Mouse (Mus musculus) layer of hippocampus, postnatal 25 days (tissue): ENCODE measurements around the gene Tpx2. TPM values are rescaled to one million over a fixed set of nuclear protein-coding genes. Genes with fewer than 3 reads are reported as not detected.

ENCODE experiments used
- DNase-seq, 2 experiments: peaks; one replicate each; pipeline ENCODE4 v3.0.0; 2022; ENCODE audit warnings: mixed read lengths in 2 of 2, low spot score in 1 of 2; ENCODE audit errors: extremely low spot score in 1 of 2
- total RNA-seq, 2 experiments: library from RNA; stranded (reverse); gene quantifications; 2 replicates each; pipeline ENCODE4 v1.2.3; 2021

The Tpx2 gene
- 1 to 10 TPM; 1.5 to 2.6 TPM for total RNA-seq

DNA sequence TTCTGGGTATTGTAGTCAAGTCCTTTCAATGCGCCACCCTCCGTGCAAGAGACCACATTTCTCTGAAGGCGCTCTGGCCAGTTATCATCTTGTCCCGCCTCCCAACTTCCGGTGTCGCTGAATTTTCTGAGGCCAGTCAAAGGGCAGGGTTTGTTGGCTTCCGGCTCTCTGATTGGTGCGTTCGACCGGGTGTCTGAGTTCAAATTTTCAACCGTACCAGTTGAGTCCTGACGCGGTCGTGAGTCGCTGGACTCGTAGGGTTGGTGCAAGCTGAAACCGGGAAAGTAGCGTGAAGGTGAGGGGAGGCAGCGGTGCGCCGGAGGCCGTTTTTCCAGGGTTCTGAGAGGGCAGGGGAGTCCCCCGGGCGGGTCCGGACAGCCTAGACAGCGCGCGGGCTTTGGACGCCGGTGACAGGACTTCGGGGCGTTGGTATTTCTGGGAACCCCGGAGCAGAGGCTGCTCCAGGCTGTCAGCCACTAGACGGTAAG, at the start of gene Tpx2:
Tpx2 (plus strand) TSS at position 150 of the 488 bp plus-strand sequence.
- peak; percentile 84 to 96 for DNase-seq

DNA sequence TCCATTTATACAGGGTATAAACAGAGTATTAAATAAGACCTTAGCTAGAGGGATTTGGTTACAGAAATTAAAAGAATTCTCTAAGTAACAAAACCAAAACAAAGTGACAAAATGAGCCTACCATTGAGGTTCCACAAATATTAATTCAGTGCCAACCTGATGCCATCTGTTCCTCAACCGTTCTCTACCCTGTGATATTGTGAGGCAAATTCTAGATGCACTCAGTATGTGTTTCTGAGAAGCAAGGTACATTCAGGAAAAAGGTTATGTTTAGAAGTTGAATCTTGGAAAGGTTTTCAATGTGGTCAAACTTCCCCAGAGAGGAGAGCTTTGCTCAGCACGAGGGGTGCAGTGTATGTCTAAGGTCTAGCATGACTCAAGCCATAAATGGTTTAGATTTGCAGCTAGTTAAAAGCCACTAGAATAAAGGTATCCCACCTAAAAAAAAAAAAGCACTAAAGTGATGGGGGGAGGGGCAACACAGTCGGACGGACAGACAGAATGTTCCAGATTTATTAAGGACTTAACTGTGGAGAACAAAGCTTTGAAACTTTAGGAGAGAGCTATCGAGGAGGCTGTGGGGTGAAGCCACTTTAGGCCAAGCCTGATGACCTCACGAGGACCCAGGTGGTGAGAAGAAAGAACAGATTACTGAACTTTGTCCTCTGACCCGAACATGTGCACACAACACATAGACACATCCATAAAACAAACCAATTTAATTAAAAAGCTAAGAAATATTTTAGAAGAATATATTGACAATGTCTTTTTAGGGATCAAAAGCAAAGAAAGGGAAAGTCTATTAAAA, 47.6 kb upstream of the Tpx2 start:
- DNase-seq = no peak

DNA sequence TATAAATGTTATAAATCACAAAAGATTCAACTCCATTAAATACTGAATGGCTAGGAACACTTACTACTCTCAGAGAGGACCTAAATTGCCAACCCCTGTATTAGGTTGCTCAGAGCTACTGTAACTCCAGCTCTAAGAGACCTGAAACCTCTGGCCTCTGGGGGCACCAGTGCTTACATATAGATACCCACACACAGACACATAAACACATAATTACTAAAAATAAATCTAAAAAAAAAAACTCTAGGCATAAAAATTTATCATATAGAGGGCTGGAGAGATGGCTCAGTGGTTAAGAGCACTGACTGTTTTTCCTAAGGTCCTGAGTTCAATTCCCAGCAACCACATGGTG, 47.0 kb upstream of the Tpx2 start:
- no peak for DNase-seq

DNA sequence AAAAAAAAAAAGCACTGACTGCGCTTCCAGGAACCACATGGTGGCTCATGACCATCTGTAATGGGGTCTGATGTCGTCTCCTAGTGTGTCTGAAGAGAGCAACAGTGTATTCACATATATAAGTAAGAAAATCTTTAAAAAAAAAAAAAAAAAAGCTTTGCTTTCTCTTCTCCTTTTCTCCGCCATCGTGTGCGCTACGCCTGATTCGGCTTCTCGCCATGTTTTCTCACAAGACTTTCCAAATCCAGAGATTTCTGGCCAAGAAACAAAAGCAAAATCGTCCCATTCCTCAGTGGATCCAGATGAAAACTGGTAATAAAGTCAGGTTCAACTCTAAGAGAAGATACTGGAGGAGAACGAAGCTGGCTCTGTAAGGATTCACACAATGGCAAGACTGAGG, 45.5 kb upstream of the Tpx2 start:
- no peak for DNase-seq

DNA sequence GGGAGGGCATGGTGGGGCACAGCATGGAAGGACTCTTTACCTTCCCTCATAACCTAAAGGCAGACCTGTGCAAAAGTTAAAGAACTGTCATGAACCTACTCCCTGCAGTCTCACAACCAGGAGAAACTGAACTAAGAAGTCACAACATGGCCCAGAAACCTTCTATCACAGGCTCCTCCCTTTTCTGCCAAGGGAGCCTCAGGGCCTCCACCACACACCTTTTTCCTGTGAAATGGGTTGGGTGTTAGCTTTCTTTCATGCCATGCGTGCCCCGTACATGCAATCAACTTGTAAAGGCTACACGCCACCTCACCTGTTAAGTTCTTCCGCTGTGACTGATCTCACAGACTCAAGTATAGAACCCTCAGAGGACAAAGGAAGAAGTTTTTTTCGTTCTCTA, 44.7 kb upstream of the Tpx2 start:
- DNase-seq = no peak

DNA sequence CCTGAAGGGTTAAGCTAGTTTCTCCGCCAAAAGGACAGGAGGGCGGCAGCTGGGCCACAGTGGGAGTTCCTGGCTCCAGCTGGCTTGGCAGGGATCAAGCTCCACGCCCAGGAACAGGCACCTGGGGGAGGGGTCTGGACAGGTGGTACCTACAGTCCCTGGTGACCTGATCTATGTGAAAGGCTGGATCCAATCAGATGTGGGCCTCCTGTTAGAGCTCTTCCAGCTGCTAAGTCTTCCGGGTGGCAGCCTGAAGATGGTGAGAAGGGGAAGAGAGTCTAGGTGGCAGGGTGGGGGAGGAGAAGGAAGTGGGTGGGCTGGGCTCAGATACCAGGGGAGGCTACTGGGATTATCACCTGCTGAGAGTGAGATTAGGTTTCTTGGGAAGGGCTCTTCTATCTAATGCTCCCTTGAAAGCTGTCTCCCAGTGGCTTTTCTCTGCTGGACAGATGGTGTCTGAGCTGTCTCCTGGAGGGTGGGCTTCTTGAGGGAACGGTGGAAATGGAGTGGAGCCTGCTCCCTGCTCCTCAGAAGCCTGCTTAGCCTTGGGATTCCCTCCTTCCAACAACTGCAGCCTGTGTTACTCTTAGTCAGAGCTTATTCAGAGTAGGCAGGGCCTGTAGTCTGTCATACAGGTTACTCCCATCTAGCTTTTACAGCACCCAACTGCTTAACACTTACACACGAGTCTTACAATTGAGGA, 43.2 kb upstream of the Tpx2 start:
- DNase-seq = no peak

DNA sequence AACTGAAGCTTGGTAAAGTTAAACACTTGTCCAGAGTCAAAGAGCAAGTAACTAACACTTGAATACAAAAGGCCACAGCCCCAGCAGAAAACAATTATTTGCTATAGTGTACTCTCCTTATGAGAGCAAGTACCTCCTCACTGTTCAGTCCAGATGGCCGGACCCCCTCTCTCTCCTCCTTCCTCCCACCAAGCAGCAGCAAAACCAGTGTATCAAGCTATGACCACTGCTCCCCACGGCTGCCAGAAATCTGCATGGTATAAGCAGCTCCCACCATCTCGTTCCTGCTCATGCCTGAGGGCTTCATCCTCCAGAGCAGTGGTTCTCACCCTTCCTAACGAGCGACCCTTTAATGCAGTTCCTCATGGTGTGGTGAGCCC, 42.7 kb upstream of the Tpx2 start:
- DNase-seq = no peak

DNA sequence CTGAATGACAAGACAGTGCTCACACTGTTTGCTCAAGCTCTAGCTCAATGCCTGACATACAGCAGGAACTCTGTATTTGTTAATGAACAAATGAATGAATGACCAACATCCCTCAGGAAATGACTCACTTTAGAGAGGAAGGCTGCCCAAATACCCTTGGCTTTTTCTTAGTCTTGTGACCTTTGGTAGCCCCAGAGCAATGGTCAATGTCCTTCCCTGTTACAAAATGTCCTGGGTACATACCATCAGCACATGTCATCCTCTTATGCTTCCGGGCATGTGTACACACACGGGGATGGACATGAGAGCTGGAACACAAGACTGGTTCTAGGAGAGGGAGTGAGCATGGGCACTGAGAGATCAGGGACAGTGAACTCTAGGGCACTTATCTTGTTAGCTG, 41.7 kb upstream of the Tpx2 start:
- DNase-seq = no peak

DNA sequence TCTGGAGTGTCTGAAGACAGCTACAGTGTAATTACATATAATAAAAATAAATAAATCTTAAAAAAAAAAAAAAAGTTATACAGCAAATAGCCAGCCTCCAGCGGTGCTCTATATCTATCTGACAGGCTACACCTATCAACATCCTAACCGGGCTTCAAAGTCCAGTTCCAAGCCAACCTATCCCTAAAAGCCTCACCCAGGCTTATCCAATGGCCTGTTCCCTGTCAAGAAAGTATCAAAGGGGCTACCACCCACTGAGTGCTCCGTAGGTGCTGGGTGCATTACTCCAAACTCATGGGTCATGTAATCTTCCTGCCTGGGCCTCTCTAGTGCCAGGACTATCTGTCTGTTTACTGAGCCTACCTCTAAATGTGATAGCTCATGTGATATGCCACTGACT, 39.6 kb upstream of the Tpx2 start:
- DNase-seq = no peak

DNA sequence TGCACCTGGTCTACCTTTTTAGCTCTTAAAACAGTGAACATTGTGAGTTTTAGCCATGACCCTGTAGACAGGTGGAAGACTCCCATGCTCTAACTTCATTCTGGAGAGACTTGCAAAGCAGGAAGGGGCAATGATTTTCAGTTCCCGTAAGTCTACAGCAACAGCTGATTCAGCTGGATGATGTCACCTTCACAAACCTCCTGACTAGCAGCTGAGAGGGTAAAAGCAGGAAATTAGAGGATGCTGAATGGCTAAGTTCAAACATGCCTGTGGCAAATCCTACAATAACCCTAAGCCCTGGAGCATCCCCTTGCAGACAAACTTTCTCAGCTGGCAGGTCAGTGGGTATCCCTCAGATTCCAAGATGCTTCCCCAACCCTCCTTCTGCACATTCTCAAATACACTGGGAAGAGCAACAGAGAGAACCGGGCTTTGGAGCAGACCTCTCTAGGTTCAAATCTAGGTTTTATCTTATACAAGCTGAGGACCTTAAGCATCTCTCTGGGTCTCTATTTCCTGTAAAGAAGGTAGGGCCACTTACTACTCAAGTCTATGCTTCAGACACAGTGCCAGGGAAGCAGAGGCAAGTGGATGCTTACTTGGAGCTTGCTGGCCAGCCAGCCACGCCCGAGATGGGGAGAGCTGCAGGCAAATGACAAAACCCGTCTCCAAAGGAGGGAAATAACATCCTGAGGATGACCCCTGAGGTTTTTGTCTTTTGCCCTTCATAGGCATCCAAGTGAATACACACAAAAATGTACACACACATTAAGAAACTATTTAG, 37.4 kb upstream of the Tpx2 start:
- DNase-seq = no peak

DNA sequence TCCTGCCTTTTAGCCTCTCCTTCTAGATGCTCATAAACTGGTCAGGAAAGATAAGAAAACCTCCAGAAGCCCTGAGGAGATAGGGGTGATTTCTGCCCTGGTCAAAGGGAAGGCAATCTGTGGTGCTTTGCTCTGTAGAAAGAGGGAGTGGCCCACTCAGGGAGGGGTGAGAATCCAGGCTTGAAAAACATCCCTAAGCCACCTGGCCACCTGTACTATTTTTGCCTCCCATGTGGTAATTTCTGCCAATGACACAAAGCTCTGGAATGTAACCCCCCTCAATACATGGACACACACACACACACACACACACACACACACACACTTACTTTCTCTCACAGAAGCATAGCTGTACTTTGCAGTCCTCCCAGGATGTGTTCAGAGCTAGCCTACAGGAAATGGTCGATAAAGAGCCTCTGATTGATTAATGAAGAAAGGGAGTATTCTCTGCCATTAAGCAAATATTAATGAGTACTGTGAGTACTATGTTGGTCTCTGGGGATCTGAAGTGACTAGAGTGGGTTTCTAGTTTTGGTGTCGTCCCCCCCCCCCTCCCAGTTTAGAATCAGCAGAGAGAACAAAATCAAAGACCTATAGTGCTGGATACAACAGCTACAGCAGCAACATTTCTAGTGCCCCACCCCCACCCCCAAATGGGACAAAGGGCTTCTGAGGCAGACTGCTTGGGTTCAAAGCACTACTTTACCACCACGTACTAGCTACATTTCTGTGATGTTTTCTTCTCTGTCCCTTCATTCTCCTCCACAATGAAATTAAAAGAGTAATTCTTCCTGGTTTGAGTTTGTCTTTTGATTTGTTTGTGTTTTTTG, 36.2 kb upstream of the Tpx2 start:
- no peak for DNase-seq

DNA sequence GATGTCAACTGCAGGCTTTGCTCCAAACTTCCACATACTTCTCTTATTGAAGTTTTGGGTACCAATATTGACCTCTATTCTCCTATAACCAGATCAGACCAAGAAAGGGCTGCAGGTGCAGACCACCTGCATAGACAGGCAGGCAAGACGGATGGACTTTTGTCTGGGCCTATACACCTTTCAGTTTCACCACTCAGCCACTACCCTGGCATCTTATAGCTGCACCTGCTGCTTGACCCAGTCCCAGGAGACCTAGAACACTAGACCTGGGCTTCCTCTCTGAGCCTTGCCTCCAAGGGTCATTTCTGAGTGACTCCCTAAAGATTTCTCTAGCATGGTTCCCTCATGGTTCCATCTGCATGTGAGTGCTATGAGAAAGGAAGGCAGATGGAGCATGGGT, 34.5 kb upstream of the Tpx2 start:
- no peak for DNase-seq

DNA sequence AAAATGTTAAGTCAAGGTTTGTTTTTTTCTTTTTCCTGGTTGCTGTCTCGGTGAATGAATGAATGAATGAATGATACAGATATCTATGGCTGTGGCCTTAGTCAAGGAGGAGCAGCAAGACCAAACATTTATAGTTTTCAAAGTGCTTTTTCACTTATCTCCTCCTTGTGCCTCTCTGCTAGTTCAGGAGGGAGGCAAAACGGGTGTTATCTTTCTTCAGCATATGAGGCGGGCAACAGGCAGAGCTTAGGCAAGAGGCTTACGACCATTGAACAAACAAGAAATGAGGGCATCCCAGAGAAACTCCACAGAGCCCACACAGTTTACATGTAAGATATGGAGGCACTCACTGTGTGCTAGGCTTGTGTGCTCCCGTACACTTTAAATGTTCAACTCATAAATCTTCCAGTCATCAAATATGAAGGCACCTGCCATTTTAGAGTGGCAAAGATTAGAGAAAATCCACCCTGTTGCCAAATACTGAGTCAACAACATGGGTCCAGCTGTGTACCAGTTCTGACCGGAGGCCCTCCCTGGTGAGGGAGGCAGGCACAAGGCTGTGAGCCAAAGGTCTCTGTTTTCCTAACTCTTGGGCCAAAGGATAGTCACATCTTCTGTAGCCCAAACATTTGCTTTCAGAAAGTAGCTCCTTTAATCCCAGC, 33.4 kb upstream of the Tpx2 start:
- DNase-seq = no peak

DNA sequence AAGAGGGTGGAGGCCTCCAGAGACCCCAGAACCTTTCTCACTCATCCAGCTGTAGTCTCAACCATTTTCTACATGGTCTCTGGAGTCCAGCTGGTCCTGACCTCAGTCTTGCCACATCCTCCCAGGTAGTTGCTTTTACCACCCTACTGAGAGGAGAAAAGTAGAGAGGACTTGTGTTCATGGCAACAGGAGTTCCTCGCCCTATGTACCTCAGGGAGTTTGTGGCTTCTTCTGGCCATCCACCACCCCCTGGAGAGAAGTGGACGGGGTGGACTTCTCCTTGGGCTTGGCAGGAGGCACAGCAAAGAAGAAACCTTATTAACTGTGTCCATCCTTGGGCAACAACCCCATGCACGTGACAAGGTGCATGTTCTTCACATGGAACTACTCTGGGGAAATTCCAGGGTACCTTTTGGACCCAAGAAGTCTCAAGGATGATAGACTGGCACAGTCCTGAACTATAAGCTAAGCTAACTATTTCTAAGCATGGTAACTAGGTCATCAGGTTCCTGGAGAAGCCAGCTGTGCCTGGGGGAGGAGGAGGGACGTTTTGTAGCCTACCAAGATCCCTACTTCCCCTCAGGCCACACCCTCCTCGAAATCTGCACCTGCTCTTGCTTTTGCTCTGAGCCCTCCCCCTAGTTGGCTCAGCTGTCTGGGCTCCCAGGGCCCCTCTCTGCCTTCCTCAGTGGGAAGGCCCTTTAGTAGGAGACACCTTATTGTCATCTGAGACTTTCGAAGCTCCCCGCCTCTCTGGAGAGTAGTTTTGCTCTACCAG, 31.7 kb upstream of the Tpx2 start:
- DNase-seq = no peak

DNA sequence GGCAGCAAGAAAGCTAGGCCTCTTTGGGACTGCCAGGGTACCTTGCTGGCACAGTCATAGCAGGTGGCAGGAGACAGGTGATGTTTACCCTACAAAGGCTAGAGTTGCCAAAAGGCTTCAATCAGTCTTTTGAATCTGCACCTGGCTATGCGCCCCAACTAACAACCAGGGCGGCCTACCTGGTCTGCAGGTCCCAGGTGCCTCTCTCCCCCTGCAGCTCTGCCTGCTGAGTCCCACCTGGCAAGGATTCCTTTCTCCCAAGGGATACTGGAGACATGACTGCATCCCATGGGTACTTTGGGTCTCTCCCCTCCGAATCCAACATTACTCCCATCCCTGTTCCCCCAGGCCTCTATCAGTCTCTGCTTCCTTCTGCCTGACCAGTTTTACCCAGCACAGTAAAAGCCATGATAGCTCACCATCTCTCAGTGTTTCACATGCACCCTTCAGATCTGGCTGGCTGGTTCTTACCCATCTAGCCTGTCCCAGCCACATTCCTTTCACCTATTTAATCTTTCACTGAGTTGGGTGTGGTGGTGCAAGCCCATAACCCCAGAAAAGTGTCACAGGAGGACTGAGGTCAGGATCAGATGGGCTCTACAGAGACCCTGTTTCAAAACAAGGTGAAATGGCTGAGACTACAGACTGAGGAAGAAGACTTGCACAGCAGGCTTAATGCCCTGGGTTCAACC, 31.0 kb upstream of the Tpx2 start:
- no peak for DNase-seq

DNA sequence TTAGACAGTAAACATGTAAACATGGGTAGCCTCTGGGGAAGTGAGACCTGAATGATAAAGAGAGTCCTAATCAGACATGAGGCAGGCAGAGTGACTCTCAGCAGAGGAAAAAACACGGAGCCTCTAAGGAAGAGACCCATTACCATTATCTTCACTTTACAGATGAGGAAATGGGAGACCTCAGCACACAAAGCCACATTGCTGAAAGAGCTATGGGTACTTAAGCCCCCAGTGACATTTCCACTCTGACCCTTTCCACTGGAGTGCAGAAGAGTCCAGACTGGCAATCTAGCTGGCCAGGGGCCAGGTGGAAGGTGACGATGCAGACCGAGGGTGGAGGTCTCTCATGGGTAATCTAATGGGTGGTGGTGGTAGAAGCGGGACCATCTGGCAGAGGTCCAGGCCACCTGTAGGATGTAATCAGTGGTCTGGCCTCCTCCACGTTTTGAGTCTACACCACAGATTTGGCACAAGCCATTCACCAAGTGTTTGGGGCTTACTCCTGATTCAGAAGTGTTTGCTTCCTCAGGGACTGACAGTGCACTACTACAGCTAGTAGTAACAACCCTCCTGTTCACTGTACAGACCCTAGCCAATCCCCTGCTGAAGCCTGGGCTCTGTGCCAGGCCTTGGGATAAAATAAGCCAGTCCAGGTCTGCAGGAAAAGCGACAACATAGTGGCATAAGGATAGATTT, 30.0 kb upstream of the Tpx2 start:
- DNase-seq = no peak

DNA sequence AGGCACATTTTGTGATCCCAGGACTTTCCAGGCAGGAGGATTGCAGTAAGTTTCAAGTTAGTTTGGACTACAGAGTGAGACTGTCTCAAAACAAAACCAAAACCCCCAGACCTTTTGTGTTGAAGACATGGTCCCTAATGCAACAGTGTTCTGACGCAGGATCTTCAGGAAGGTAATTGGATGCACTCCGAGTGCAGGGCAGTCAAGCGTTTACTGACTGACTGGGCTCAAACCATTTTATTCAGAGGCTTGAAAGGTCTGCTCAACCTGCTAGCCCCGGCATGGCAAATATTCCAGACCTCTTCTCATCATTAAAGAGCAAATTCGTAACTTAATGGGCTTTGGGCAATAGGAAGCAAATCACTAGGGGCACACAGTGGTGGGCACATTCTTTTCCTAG, 29.1 kb upstream of the Tpx2 start:
- no peak for DNase-seq

DNA sequence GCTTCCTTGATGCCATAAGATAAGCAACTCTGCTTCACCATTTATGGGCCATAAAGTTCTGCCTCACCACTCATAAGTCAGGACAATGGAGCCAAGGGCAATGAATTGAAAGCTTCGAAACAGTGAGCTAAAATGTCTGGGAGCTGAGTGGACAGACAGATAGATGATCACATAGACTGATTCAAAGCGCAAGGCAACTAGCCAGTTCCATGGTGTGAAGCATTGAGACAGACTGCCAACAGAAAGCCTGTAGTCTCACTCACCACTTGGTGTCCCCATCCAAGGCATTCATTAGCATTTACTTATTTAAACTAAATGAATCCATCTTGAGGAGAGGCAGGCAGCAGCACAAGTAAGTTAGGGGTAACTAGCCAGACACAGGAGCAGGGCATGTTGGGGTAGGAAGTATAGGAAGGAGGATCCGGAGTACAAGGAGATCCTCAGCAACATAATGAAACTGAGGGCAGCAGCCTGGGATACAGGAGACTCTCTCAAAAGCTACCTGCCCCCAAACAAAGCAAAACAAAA, 28.6 kb upstream of the Tpx2 start:
- DNase-seq = no peak
